Mouse (Mus musculus): Measurements from ENCODE around the gene Ppdpf.

The Ppdpf gene

GRCm38 (mm10) chr2:181187121-181188000, at the start of gene Ppdpf:
Gene Ppdpf, plus strand, starts transcription at chr2:181187247.
- peak; percentile 94 to 97 for DNase-seq

GRCm38 (mm10) chr2:181139641-181140193, 47.3 kb upstream of the Ppdpf start:
- DNase-seq: no peak

GRCm38 (mm10) chr2:181142703-181143135, 44.3 kb upstream of the Ppdpf start:
- no peak for DNase-seq

- no peak for DNase-seq
Observed at GRCm38 (mm10) chr2:181143509-181144276, 43.4 kb upstream of the Ppdpf start.

- no peak for DNase-seq
Observed at GRCm38 (mm10) chr2:181144675-181145074, 42.4 kb upstream of the Ppdpf start.

- DNase-seq: no peak
Observed at GRCm38 (mm10) chr2:181146976-181147545, 40.0 kb upstream of the Ppdpf start.

GRCm38 (mm10) chr2:181147546-181148317, 39.3 kb upstream of the Ppdpf start:
- DNase-seq: peak; percentile 23 to 31

- no peak for DNase-seq
Observed at GRCm38 (mm10) chr2:181148318-181148955, 38.6 kb upstream of the Ppdpf start.

- DNase-seq: no peak
Observed at GRCm38 (mm10) chr2:181150281-181150680, 36.8 kb upstream of the Ppdpf start.

- no peak for DNase-seq
Observed at GRCm38 (mm10) chr2:181152701-181153100, 34.3 kb upstream of the Ppdpf start.

GRCm38 (mm10) chr2:181153131-181153530, 33.9 kb upstream of the Ppdpf start:
- no peak for DNase-seq

- DNase-seq: peak in 1 of 2 experiments; percentile 12
Observed at GRCm38 (mm10) chr2:181153837-181154236, 33.2 kb upstream of the Ppdpf start.

- DNase-seq: no peak
Observed at GRCm38 (mm10) chr2:181154361-181154760, 32.7 kb upstream of the Ppdpf start.

- no peak for DNase-seq
Observed at GRCm38 (mm10) chr2:181154831-181155415, 32.1 kb upstream of the Ppdpf start.

- DNase-seq: no peak
Observed at GRCm38 (mm10) chr2:181155801-181156200, 31.2 kb upstream of the Ppdpf start.

- DNase-seq: no peak
Observed at GRCm38 (mm10) chr2:181156248-181157121, 30.6 kb upstream of the Ppdpf start, which contains the start of gene Eef1a2. Gene Eef1a2, minus strand, starts transcription at chr2:181157014.

- no peak for DNase-seq
Observed at GRCm38 (mm10) chr2:181157180-181157579, 29.9 kb upstream of the Ppdpf start.

GRCm38 (mm10) chr2:181157716-181158302, 29.2 kb upstream of the Ppdpf start:
- no peak for DNase-seq

GRCm38 (mm10) chr2:181158471-181158870, 28.6 kb upstream of the Ppdpf start:
- DNase-seq: no peak

GRCm38 (mm10) chr2:181159091-181159514, 27.9 kb upstream of the Ppdpf start:
- DNase-seq: no peak

Measured in thymus, postnatal 36 days (tissue).